21 mouse cellular contexts compared by ENCODE assay signal in the genomic region with DNA sequence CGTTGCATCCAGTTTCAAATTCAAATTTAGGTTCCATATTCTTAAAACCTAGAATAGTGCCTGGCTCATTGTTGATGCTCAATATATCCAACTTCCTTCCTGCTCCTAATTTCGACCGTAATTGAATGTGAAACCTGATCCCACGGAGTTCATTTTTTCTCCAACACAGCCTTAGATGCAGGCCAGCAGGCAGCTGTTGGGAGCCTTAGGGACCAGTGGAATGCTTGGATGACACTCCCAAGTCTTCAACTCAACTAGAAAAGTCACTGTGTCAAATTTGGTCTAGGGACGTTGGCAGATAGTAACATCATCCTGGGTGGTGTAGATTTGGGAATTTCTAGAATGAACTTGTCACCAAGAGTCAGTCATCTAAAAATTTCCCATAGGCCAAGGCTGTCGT.
DNase-seq lines count a peak whose midpoint lies in the region; ATAC-seq and TF ChIP-seq lines count a peak whose summit lies in the region.
"Had no signal": no experiment of that assay in that cellular context is flagged by ENCODE, and none has a peak within 500 bp of the region (broad histone marks: within the 10 kb centered on the region; RNA-seq: fewer than 3 reads in every experiment).

No protein-coding gene starts in this region.

- H3K36me3 ChIP-seq in heart, embryonic 10.5 days = no peaks in the 10 kb centered on the region
- no peaks in the 10 kb centered on the region for H3K36me3 ChIP-seq in limb, embryonic 14.5 days (ENCODE audit: control insufficient read depth, insufficient read depth, low read length)
- H3K36me3 ChIP-seq in limb, embryonic 10.5 days = no peaks in the 10 kb centered on the region
- H3K36me3 ChIP-seq: forebrain, embryonic 10.5 days; heart, embryonic 13.5 days; hindbrain, embryonic 10.5 days; limb, embryonic 13.5 days; lung, embryonic 15.5 days had no signal

- no peaks in the 10 kb centered on the region for H3K9me3 ChIP-seq in heart, embryonic 10.5 days
- no peaks in the 10 kb centered on the region for H3K9me3 ChIP-seq in limb, embryonic 14.5 days (ENCODE audit: control insufficient read depth, low read length)
- no peaks in the 10 kb centered on the region for H3K9me3 ChIP-seq in limb, embryonic 10.5 days (replicated peaks)
- H3K9me3 ChIP-seq: forebrain, embryonic 10.5 days; heart, embryonic 13.5 days; hindbrain, embryonic 10.5 days; limb, embryonic 13.5 days; lung, embryonic 15.5 days had no signal

- peak; percentile 34; the same call in 1 of the 2 replicates for ATAC-seq in limb, embryonic 14.5 days (ENCODE audit: low FRiP score, low read depth)
- ATAC-seq: midbrain, embryonic 16.5 days had no signal

- no peak overlapping the region for H3K4me2 ChIP-seq in limb, embryonic 14.5 days (replicated peaks; ENCODE audit: low read depth, low read length, severe bottlenecking)
- H3K4me2 ChIP-seq: heart, embryonic 13.5 days; limb, embryonic 13.5 days; lung, embryonic 15.5 days had no signal

- WGBS in heart, embryonic 10.5 days = 71% methylated on average over 6 of the region's 6 CpGs
- WGBS in limb, embryonic 14.5 days = 47% methylated on average over 6 of the region's 6 CpGs
- 66% methylated on average over 6 of the region's 6 CpGs for WGBS in limb, embryonic 10.5 days

- peak; percentile 94 for DNase-seq in heart, adult 11 months
- DNase-seq in heart, embryonic 10.5 days (ENCODE audit: low spot score) = no peak
- no peak for DNase-seq in limb, embryonic 14.5 days (ENCODE audit: low spot score)
- DNase-seq in limb, embryonic 10.5 days (ENCODE audit: low spot score) = no peak
- peak; percentile 11 for DNase-seq in forelimb bud, embryonic 11.5 days (ENCODE audit: low read depth, low spot score)
- DNase-seq in thymus, postnatal 10 days (ENCODE audit: low spot score in 2 of 2) = no peak
- DNase-seq in right cerebral cortex, postnatal 4 days = no peak
- DNase-seq: cerebellum, adult 2 months; kidney, adult 8-10 months; kidney, postnatal 36 days; layer of hippocampus, adult 9-11 months; lung, postnatal 4 days; right cerebral cortex, postnatal 25 days; thymus, postnatal 14 days had no signal

- no peak for TF ChIP-seq POLR2A in limb, embryonic 14.5 days (IDR thresholded peaks at IDR 0.05; ENCODE audit: borderline replicate concordance, extremely low read depth, insufficient read depth, insufficient read length)

- H3K9ac ChIP-seq in limb, embryonic 14.5 days (ENCODE audit: low read depth, low read length, severe bottlenecking) = no peak overlapping the region
- H3K9ac ChIP-seq: heart, embryonic 13.5 days; limb, embryonic 13.5 days; liver, embryonic 14.5 days; lung, embryonic 15.5 days had no signal

- no peaks in the 10 kb centered on the region for H3K27me3 ChIP-seq in heart, embryonic 10.5 days (ENCODE audit: insufficient read depth, poor library complexity, severe bottlenecking)
- H3K27me3 ChIP-seq in limb, embryonic 14.5 days (ENCODE audit: control insufficient read depth, insufficient read depth, low read length) = no peaks in the 10 kb centered on the region
- no peaks in the 10 kb centered on the region for H3K27me3 ChIP-seq in limb, embryonic 10.5 days (ENCODE audit: low read depth, poor library complexity, severe bottlenecking)
- H3K27me3 ChIP-seq: heart, embryonic 13.5 days; limb, embryonic 13.5 days; lung, embryonic 15.5 days had no signal

- H3K27ac ChIP-seq in heart, embryonic 10.5 days = no peak overlapping the region
- H3K27ac ChIP-seq in limb, embryonic 14.5 days (replicated peaks; ENCODE audit: low read depth, low read length) = no peak overlapping the region
- no peak overlapping the region for H3K27ac ChIP-seq in limb, embryonic 10.5 days
- H3K27ac ChIP-seq: forebrain, embryonic 10.5 days; heart, embryonic 13.5 days; hindbrain, embryonic 10.5 days; limb, embryonic 13.5 days; liver, embryonic 14.5 days; lung, embryonic 15.5 days had no signal

- peaks cover 9% of the 10 kb centered on the region for H3K4me1 ChIP-seq in heart, embryonic 10.5 days
- no peaks in the 10 kb centered on the region for H3K4me1 ChIP-seq in limb, embryonic 14.5 days (ENCODE audit: control insufficient read depth, insufficient read depth, low read length)
- peaks cover 20% of the 10 kb centered on the region for H3K4me1 ChIP-seq in limb, embryonic 10.5 days
- H3K4me1 ChIP-seq: limb, embryonic 13.5 days had no signal

- H3K4me3 ChIP-seq in heart, embryonic 10.5 days = no peak overlapping the region
- H3K4me3 ChIP-seq in limb, embryonic 14.5 days (replicated peaks; ENCODE audit: low read length) = no peak overlapping the region
- H3K4me3 ChIP-seq in limb, embryonic 10.5 days = no peak overlapping the region
- H3K4me3 ChIP-seq: forebrain, embryonic 10.5 days; heart, embryonic 13.5 days; hindbrain, embryonic 10.5 days; limb, embryonic 13.5 days; lung, embryonic 15.5 days had no signal

Comparison
In these comparisons a context has a peak if more than half of its experiments do, and no peak if none do; other contexts are left out.
1. DNase-seq: peak in heart, adult 11 months (single experiment) and forelimb bud, embryonic 11.5 days (single experiment); none in heart, embryonic 10.5 days (single experiment), limb, embryonic 14.5 days (single experiment), limb, embryonic 10.5 days (single experiment), thymus, postnatal 10 days (0 of 2) and right cerebral cortex, postnatal 4 days (single experiment).